Mouse (Mus musculus) G1E-ER4 (cell line): ENCODE measurements around the gene Hyal2. TPM values are rescaled to one million over a fixed set of nuclear protein-coding genes. Genes with fewer than 3 reads are reported as not detected.

Experiments used
- GATA1 ChIP-seq: IDR thresholded peaks from one replicate; pipeline ENCODE4 v1.8.0; 2012; ENCODE audit warnings: low read length, inconsistent platforms
- polyA plus RNA-seq: library from polyadenylated mRNA; stranded (reverse); fragments of >175 nt; gene quantifications from 2 replicates; pipeline ENCODE4 v1.2.3, GENCODE M21; 2012

Gene Hyal2
- polyA plus RNA-seq, 1 experiment = 22.8 TPM

GRCm38 (mm10) chr9:107553541-107554318, 14.0 kb upstream of the Hyal2 start:
- no peak for TF ChIP-seq GATA1

GRCm38 (mm10) chr9:107554319-107554825, 13.4 kb upstream of the Hyal2 start:
- no peak for TF ChIP-seq GATA1

- no peak for TF ChIP-seq GATA1
These were observed 12.7 kb upstream of the Hyal2 start for GRCm38 (mm10) chr9:107555031-107555457.

- no peak for TF ChIP-seq GATA1
These were observed 12.0 kb upstream of the Hyal2 start for GRCm38 (mm10) chr9:107555701-107556100.

GRCm38 (mm10) chr9:107556346-107556745, 11.4 kb upstream of the Hyal2 start:
- TF ChIP-seq GATA1 = no peak

GRCm38 (mm10) chr9:107563029-107563581, 4.6 kb upstream of the Hyal2 start, which contains the start of gene Tusc2:
Gene Tusc2, plus strand, starts transcription at chr9:107563255.
- TF ChIP-seq GATA1 = no peak

- TF ChIP-seq GATA1 = no peak
These were observed 1.6 kb upstream of the Hyal2 start for GRCm38 (mm10) chr9:107566041-107566709.

GRCm38 (mm10) chr9:107566855-107567254, 890 bp upstream of the Hyal2 start:
- no peak for TF ChIP-seq GATA1

- no peak for TF ChIP-seq GATA1
These were observed 851 bp downstream of the Hyal2 start for GRCm38 (mm10) chr9:107568331-107569261.

GRCm38 (mm10) chr9:107569270-107569669, 1.5 kb downstream of the Hyal2 start:
- no peak for TF ChIP-seq GATA1

GRCm38 (mm10) chr9:107570016-107570415, 2.3 kb downstream of the Hyal2 start:
- TF ChIP-seq GATA1 = no peak

GRCm38 (mm10) chr9:107570845-107571244, 3.1 kb downstream of the Hyal2 start:
- peak; percentile 37 for TF ChIP-seq GATA1

GRCm38 (mm10) chr9:107571534-107572326, 4.0 kb downstream of the Hyal2 start:
- no peak for TF ChIP-seq GATA1

- no peak for TF ChIP-seq GATA1
These were observed 4.5 kb downstream of the Hyal2 start for GRCm38 (mm10) chr9:107572327-107572662.
